Mouse (Mus musculus) 3134 (cell line): ENCODE measurements at regions not wholly inside any gene's neighbourhood (a gene's known extent, or its start where the extent isn't known, plus 50 kb on each side); places are given as distances from the start of the nearest gene placed in this dataset.

Source experiments
- DNase-seq: peaks from one replicate; pipeline ENCODE4 v3.0.0-alpha.2; 2011; ENCODE audit warnings: low spot score; ENCODE audit not compliant: insufficient read length; ENCODE audit errors: extremely low read depth

- DNase-seq = no peak
Measured at GRCm38 (mm10) chr9:34280311-34281208, 205.1 kb upstream of the Kirrel3 start.

- peak; percentile 24 for DNase-seq
Measured at GRCm38 (mm10) chr9:34323571-34323970, 162.1 kb upstream of the Kirrel3 start.

- DNase-seq = no peak
Measured at GRCm38 (mm10) chr9:34328723-34329122, 157.0 kb upstream of the Kirrel3 start.

- DNase-seq = no peak
Measured at GRCm38 (mm10) chr9:34334112-34334511, 151.6 kb upstream of the Kirrel3 start.

- DNase-seq = no peak
Measured at GRCm38 (mm10) chr9:34334555-34335468, 150.9 kb upstream of the Kirrel3 start.

GRCm38 (mm10) chr9:34348442-34348841 is 137.3 kb upstream of the Kirrel3 start:
- no peak for DNase-seq

- peak; percentile 66 for DNase-seq
Measured at GRCm38 (mm10) chr9:34349997-34350396, 135.7 kb upstream of the Kirrel3 start.

GRCm38 (mm10) chr9:34353744-34354143 is 131.9 kb upstream of the Kirrel3 start:
- DNase-seq = no peak

- DNase-seq = no peak
Measured at GRCm38 (mm10) chr9:34354723-34355316, 130.9 kb upstream of the Kirrel3 start.

- no peak for DNase-seq
Measured at GRCm38 (mm10) chr9:34370686-34371398, 114.9 kb upstream of the Kirrel3 start.

GRCm38 (mm10) chr9:34375187-34375586 is 110.5 kb upstream of the Kirrel3 start:
- no peak for DNase-seq

- no peak for DNase-seq
Measured at GRCm38 (mm10) chr9:34380008-34380407, 105.7 kb upstream of the Kirrel3 start.

GRCm38 (mm10) chr9:34381601-34382000 is 104.1 kb upstream of the Kirrel3 start:
- no peak for DNase-seq

- DNase-seq = no peak
Measured at GRCm38 (mm10) chr9:34382208-34382607, 103.5 kb upstream of the Kirrel3 start.

- DNase-seq = no peak
Measured at GRCm38 (mm10) chr9:34386071-34386470, 99.6 kb upstream of the Kirrel3 start.

GRCm38 (mm10) chr9:34393042-34393441 is 92.7 kb upstream of the Kirrel3 start:
- no peak for DNase-seq

- peak; percentile 6 for DNase-seq
Measured at GRCm38 (mm10) chr9:34395839-34396804, 89.6 kb upstream of the Kirrel3 start.

GRCm38 (mm10) chr9:34411699-34412098 is 74.0 kb upstream of the Kirrel3 start:
- DNase-seq = no peak

GRCm38 (mm10) chr9:34416153-34416552 is 69.5 kb upstream of the Kirrel3 start:
- no peak for DNase-seq
